Mouse (Mus musculus) erythroblast, embryonic 14.5 days (primary cell): ENCODE data around the gene Chrm4. TPM values are rescaled to one million over a fixed set of nuclear protein-coding genes. Genes with fewer than 3 reads are reported as not detected.
A peak's percentile ranks its signal among the peaks of the same experiment; 100 is the strongest.

Experiments
- H3K27me3 ChIP-seq: 2 replicates; pipeline ENCODE4 v1.6.1; 2012; ENCODE audit warnings: inconsistent platforms; ENCODE audit not compliant: control insufficient read depth
- H3K36me3 ChIP-seq: 2 replicates; pipeline ENCODE4 v1.6.1; 2012; ENCODE audit warnings: mild to moderate bottlenecking, inconsistent platforms; ENCODE audit not compliant: control insufficient read depth
- H3K4me1 ChIP-seq: 2 replicates; pipeline ENCODE4 v1.6.1; 2012; ENCODE audit warnings: inconsistent platforms; ENCODE audit not compliant: control insufficient read depth
- H3K4me3 ChIP-seq: replicated peaks from 2 replicates; pipeline ENCODE3; 2012; ENCODE audit warnings: moderate library complexity, mild to moderate bottlenecking, inconsistent platforms
- H3K9me3 ChIP-seq: 2 replicates; pipeline ENCODE4 v1.6.1; 2012; ENCODE audit warnings: low read length, inconsistent platforms, mixed read lengths; ENCODE audit not compliant: control insufficient read depth
- GATA1 ChIP-seq: IDR thresholded peaks from 2 replicates; pipeline ENCODE4 v1.6.1; 2012; ENCODE audit warnings: low read length, inconsistent platforms, mixed read lengths
- TAL1 ChIP-seq: IDR thresholded peaks from 3 replicates; pipeline ENCODE4 v1.6.1; 2012; ENCODE audit warnings: low read length, inconsistent platforms, mixed read lengths
- polyA plus RNA-seq: library from polyadenylated mRNA; stranded (reverse); fragments of >175 nt; gene quantifications from 2 replicates; pipeline ENCODE4 v1.2.3, GENCODE M21; 2012

Gene Chrm4
- polyA plus RNA-seq, 1 experiment, result 0.03 TPM

GRCm38 (mm10) chr2:91903171-91903925, 23.7 kb upstream of the Chrm4 start:
- H3K36me3 ChIP-seq, result peaks cover 40% of the 10 kb centered on the region
- TF ChIP-seq TAL1, result no peak
- no peak for TF ChIP-seq GATA1
- peaks cover 7% of the 10 kb centered on the region for H3K4me1 ChIP-seq
- H3K4me3 ChIP-seq, result no peak overlapping the region
- H3K9me3 ChIP-seq, result no peaks in the 10 kb centered on the region
- H3K27me3 ChIP-seq, result no peaks in the 10 kb centered on the region

- peaks cover 43% of the 10 kb centered on the region for H3K36me3 ChIP-seq
- H3K4me1 ChIP-seq, result peaks cover 7% of the 10 kb centered on the region
- no peak overlapping the region for H3K4me3 ChIP-seq
- TF ChIP-seq GATA1 (no peak), TAL1 (no peak)
- no peaks in the 10 kb centered on the region for H3K9me3 ChIP-seq
- H3K27me3 ChIP-seq, result no peaks in the 10 kb centered on the region
Measured at GRCm38 (mm10) chr2:91904618-91905307, 22.3 kb upstream of the Chrm4 start.

- H3K27me3 ChIP-seq, result no peaks in the 10 kb centered on the region
- no peak overlapping the region for H3K4me3 ChIP-seq
- H3K9me3 ChIP-seq, result no peaks in the 10 kb centered on the region
- peaks cover 45% of the 10 kb centered on the region for H3K36me3 ChIP-seq
- peaks cover 7% of the 10 kb centered on the region for H3K4me1 ChIP-seq
- TF ChIP-seq TAL1, result no peak
- no peak for TF ChIP-seq GATA1
Measured at GRCm38 (mm10) chr2:91906141-91906540, 20.9 kb upstream of the Chrm4 start.

- Histone ChIP-seq H3K4me3 (no peak overlapping the region), H3K36me3 (peaks cover 85% of the 10 kb centered on the region), H3K9me3 (no peaks in the 10 kb centered on the region), H3K27me3 (no peaks in the 10 kb centered on the region), H3K4me1 (peaks cover 44% of the 10 kb centered on the region)
- TF ChIP-seq TAL1, result no peak
- no peak for TF ChIP-seq GATA1
Measured at GRCm38 (mm10) chr2:91912616-91913015, 14.4 kb upstream of the Chrm4 start.

GRCm38 (mm10) chr2:91913328-91914110, 13.5 kb upstream of the Chrm4 start:
- peaks cover 44% of the 10 kb centered on the region for H3K4me1 ChIP-seq
- H3K27me3 ChIP-seq, result no peaks in the 10 kb centered on the region
- no peaks in the 10 kb centered on the region for H3K9me3 ChIP-seq
- no peak overlapping the region for H3K4me3 ChIP-seq
- TF ChIP-seq GATA1 (no peak), TAL1 (no peak)
- H3K36me3 ChIP-seq, result peaks cover 88% of the 10 kb centered on the region

- no peaks in the 10 kb centered on the region; the same call in 1 of the 2 replicates for H3K9me3 ChIP-seq
- H3K4me3 ChIP-seq, result no peak overlapping the region
- peaks cover 71% of the 10 kb centered on the region for H3K36me3 ChIP-seq
- peaks cover 15% of the 10 kb centered on the region for H3K27me3 ChIP-seq
- TF ChIP-seq GATA1 (no peak), TAL1 (no peak)
- H3K4me1 ChIP-seq, result peaks cover 48% of the 10 kb centered on the region
Measured at GRCm38 (mm10) chr2:91916346-91916977, 10.6 kb upstream of the Chrm4 start.

- no peak overlapping the region for H3K4me3 ChIP-seq
- no peak for TF ChIP-seq GATA1
- TF ChIP-seq TAL1, result no peak
- peaks cover 54% of the 10 kb centered on the region for H3K4me1 ChIP-seq
- H3K27me3 ChIP-seq, result peaks cover 22% of the 10 kb centered on the region
- no peaks in the 10 kb centered on the region; the same call in 1 of the 2 replicates for H3K9me3 ChIP-seq
- peaks cover 65% of the 10 kb centered on the region for H3K36me3 ChIP-seq
Measured at GRCm38 (mm10) chr2:91917096-91917495, 10.0 kb upstream of the Chrm4 start.

GRCm38 (mm10) chr2:91920130-91920529, 6.9 kb upstream of the Chrm4 start:
- H3K36me3 ChIP-seq, result peaks cover 36% of the 10 kb centered on the region
- H3K9me3 ChIP-seq, result no peaks in the 10 kb centered on the region; the same call in 1 of the 2 replicates
- H3K27me3 ChIP-seq, result peaks cover 52% of the 10 kb centered on the region
- no peak for TF ChIP-seq GATA1
- no peak for TF ChIP-seq TAL1
- H3K4me1 ChIP-seq, result peaks cover 49% of the 10 kb centered on the region
- H3K4me3 ChIP-seq, result no peak overlapping the region

GRCm38 (mm10) chr2:91921181-91921789, 5.8 kb upstream of the Chrm4 start:
- peaks cover 62% of the 10 kb centered on the region for H3K27me3 ChIP-seq
- H3K36me3 ChIP-seq, result peaks cover 26% of the 10 kb centered on the region
- TF ChIP-seq TAL1 (no peak), GATA1 (no peak)
- no peaks in the 10 kb centered on the region; the same call in 1 of the 2 replicates for H3K9me3 ChIP-seq
- peak overlapping the region; percentile 47 for H3K4me3 ChIP-seq
- peaks cover 39% of the 10 kb centered on the region for H3K4me1 ChIP-seq
